Comparison of ENCODE assay signal across 10 mouse cellular contexts in the genomic region with DNA sequence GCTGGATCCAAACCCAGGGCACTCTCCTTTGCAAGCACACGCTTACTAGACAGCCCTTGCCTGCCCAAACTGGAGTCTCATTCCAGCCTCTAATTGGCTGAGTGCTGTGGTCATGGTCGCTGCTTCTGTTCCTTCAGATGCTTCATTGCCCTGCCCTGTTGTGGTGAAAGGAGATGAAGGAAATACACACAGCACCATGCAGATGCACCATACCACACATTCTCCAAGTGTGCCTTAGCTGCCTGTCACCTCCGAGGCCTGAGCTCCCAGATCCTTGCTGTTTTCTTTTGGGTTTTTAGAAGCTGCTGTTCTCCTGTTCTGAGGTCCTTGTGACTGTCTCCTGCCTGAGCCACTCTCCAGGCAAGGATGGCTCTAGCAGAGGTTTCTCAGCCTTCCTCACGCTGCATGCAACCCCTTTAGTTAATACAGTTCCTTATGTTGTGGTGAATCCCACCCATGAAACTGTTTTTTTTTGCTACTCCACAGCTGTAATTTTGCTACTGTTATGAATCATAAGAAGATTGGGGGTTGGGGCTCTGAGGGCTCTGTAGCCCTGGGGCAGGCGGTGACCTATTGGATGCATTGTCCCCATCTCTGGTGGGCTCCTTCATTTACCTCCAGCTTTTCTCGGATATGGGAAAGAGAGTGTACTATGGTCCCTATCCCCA. TPM values are rescaled to one million over a fixed set of nuclear protein-coding genes. Genes with fewer than 3 reads are reported as not detected.
DNase-seq lines count a peak whose midpoint lies in the region; ATAC-seq and TF ChIP-seq lines count a peak whose summit lies in the region.
"Had no signal": no experiment of that assay in that cellular context is flagged by ENCODE, and none has a peak within 500 bp of the region (broad histone marks: within the 10 kb centered on the region; RNA-seq: fewer than 3 reads in every experiment).

No protein-coding gene starts in this region.

- H3K36me3 ChIP-seq in E14TG2a.4 (ENCODE audit: insufficient read depth, low read length), result no peaks in the 10 kb centered on the region
- no peaks in the 10 kb centered on the region for H3K36me3 ChIP-seq in hindbrain, postnatal 0 days (ENCODE audit: insufficient read depth, low read length)

- 0 out of 2 replicates have a peak overlapping the region, but pooled peaks have one; percentile 2 for H3K9ac ChIP-seq in hindbrain, postnatal 0 days (replicated peaks; ENCODE audit: low read length)

- no peak overlapping the region for H3K4me3 ChIP-seq in gastrocnemius, adult 2 months
- H3K4me3 ChIP-seq in E14TG2a.4 (replicated peaks; ENCODE audit: low read length), result 0 out of 2 replicates have a peak overlapping the region, but pooled peaks have one; percentile 10
- no peak overlapping the region for H3K4me3 ChIP-seq in hindbrain, postnatal 0 days (ENCODE audit: low read length)

- peaks cover 81% of the 10 kb centered on the region for H3K4me1 ChIP-seq in E14TG2a.4 (replicated peaks; ENCODE audit: low read depth, low read length)
- peaks cover 67% of the 10 kb centered on the region for H3K4me1 ChIP-seq in hindbrain, postnatal 0 days (ENCODE audit: insufficient read depth, low read length)

- TF ChIP-seq CTCF in gastrocnemius, adult 2 months (IDR thresholded peaks at IDR 0.05), result no peak
- no peak for TF ChIP-seq CTCF in E14TG2a.4 (conservative IDR thresholded peaks at IDR 0.05; ENCODE audit: low read length)
- no peak for TF ChIP-seq CTCF in hindbrain, postnatal 0 days (IDR thresholded peaks at IDR 0.05; ENCODE audit: low read depth)

- peaks cover 63% of the 10 kb centered on the region for H3K27me3 ChIP-seq in E14TG2a.4 (ENCODE audit: insufficient read depth, low read length)
- H3K27me3 ChIP-seq in hindbrain, postnatal 0 days (ENCODE audit: insufficient read depth, low read length), result no peaks in the 10 kb centered on the region

- ATAC-seq in hindbrain, postnatal 0 days, result no peak

- 66% methylated on average over 6 of the region's 6 CpGs for WGBS in hindbrain, postnatal 0 days

- no peaks in the 10 kb centered on the region for H3K9me3 ChIP-seq in E14TG2a.4 (ENCODE audit: low read length)
- H3K9me3 ChIP-seq in hindbrain, postnatal 0 days (ENCODE audit: low read length), result no peaks in the 10 kb centered on the region

- peak overlapping the region; percentile 53; the same call in 1 of the 2 replicates for H3K27ac ChIP-seq in gastrocnemius, adult 2 months
- H3K27ac ChIP-seq in hindbrain, postnatal 0 days, result 0 out of 2 replicates have a peak overlapping the region, but pooled peaks have one; percentile 8
- H3K27ac ChIP-seq: kidney, postnatal 0 days had no signal

- intact Hi-C loops in gastrocnemius, adult 2 months (cut with DNase I), result no loop called here

- DNase-seq in gastrocnemius, adult 2 months, result no peak
- no peak for DNase-seq in gastrocnemius, adult 18-20 months (ENCODE audit: low spot score)
- DNase-seq in hindbrain, postnatal 0 days (ENCODE audit: low spot score), result no peak
- peak; percentile 61 for DNase-seq in naive thymus-derived CD4-positive, alpha-beta T cell, adult 2 months (ENCODE audit: low read depth)
- DNase-seq in urinary bladder, adult 2 months (ENCODE audit: low spot score), result no peak
- no peak for DNase-seq in urinary bladder, postnatal 4 days (ENCODE audit: low spot score in 2 of 2)
- no peak for DNase-seq in lung, postnatal 10 days
- DNase-seq: cerebellum, postnatal 36 days had no signal

- peak overlapping the region; percentile 74 for H3K4me2 ChIP-seq in hindbrain, postnatal 0 days (ENCODE audit: low read depth, low read length)

RNA-seq across cellular contexts. Expression of gene Kif21b, which starts 4.7 kb away (rescaled TPM):
- total RNA-seq in gastrocnemius, adult 2 months (2021), result under 1 TPM; 0.46 to 0.47 TPM
- total RNA-seq in gastrocnemius, adult 18-20 months (2021), result under 1 TPM; 0.53 to 0.74 TPM
- 144 and 155 TPM in 2 replicates for total RNA-seq in hindbrain, postnatal 0 days (2014; rRNA removed)
- polyA plus RNA-seq in hindbrain, postnatal 0 days (2015; fragmentation: Nextera tagmentation; extraction: Ambion mirVana), result 22.6 and 26.8 TPM in 2 replicates
- 2.4 and 2.8 TPM in 2 replicates for polyA plus RNA-seq in urinary bladder, adult 2 months (2012; rRNA removed)

Comparison
In these comparisons a context has a peak if more than half of its experiments do, and no peak if none do; other contexts are left out.
1. RNA of gene Kif21b, which starts 4.7 kb away (total RNA-seq): 144 to 155 TPM in hindbrain, postnatal 0 days; 0.53 to 0.74 TPM in gastrocnemius, adult 18-20 months and 0.46 to 0.47 TPM in gastrocnemius, adult 2 months; every median in the first group is over 10 times any median in the second.